Mouse (Mus musculus) liver, adult (tissue): ENCODE results near the gene Gm15127.
"Not testable (repeated sequence)": the region's sequence is repeated elsewhere in the genome, so short reads cannot be mapped to it uniquely, and the experiment has no call there.

Source experiments
- GATA4 ChIP-seq: IDR thresholded peaks from 2 replicates; pipeline ENCODE4 v1.6.1; 2014; ENCODE audit warnings: mild to moderate bottlenecking, low read length; ENCODE audit not compliant: insufficient replicate concordance

The Gm15127 gene

GRCm38 (mm10) chrX:148663298-148663697, at the start of gene Gm15127:
Gene Gm15127 (plus strand): TSS chrX:148663598.
- not testable (repeated sequence) for TF ChIP-seq GATA4

- not testable (repeated sequence) for TF ChIP-seq GATA4
Measured at GRCm38 (mm10) chrX:148615053-148615452, 48.3 kb upstream of the Gm15127 start, which contains the start of gene Gm8334. Gene Gm8334 (minus strand): TSS chrX:148615153.
